Mouse (Mus musculus) heart, postnatal 14 days (tissue): ENCODE measurements around the gene Olfr612. TPM values are rescaled to one million over a fixed set of nuclear protein-coding genes. Genes with fewer than 3 reads are reported as not detected.
"Not testable (repeated sequence)": the region's sequence is repeated elsewhere in the genome, so short reads cannot be mapped to it uniquely, and the experiment has no call there.

ENCODE experiments used
- DNase-seq, 2 experiments: peaks; one replicate each; pipeline ENCODE4 v3.0.0; 2021 to 2022
- intact Hi-C: fragments of 180-260 bp; cut with DNase I; formaldehyde crosslinking; loops from one replicate; pipeline ENCODE4 v1.15.1; 2025
- long read RNA-seq, 2 experiments: library from polyadenylated mRNA; stranded (forward); transcript quantifications; one replicate each; pipeline ENCODE4 v2.0.0; 2021
- microRNA-seq, 2 experiments: library from miRNA; unstranded; fragments of <30 nt; microRNA quantifications; one replicate each; pipeline ENCODE4 v1.2.0; 2021 to 2022
- total RNA-seq, 2 experiments: library from RNA; stranded (reverse); gene quantifications; 2 replicates each; pipeline ENCODE4 v1.2.3; 2021

Gene Olfr612
- total RNA-seq, result not detected
- long read RNA-seq, experiment 1, result 0 reads
- long read RNA-seq, experiment 2, result 0 reads

DNA sequence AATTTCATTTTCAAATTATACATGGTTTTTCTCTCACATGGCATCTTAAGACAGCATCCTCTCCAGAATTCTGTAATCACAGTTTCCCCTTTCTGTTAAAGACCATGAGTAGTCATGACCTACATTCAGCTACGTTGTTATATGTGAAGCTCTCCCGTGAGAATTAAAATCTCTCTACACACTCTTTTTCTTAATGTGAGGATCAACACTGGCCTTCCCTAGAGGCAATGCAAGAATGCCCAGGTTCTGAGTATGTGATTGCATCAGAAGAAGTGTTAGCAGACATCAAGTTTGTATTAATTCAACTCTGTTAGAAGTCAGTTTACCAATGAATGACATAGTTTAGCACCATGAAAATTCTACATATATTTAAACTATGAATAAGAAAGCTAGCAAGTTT lies at the start of gene Olfr612:
TSS of gene Olfr612 (minus strand) at position 101 of the 400 bp plus-strand sequence.
- intact Hi-C loops, DNase-seq: not testable (repeated sequence)

DNA sequence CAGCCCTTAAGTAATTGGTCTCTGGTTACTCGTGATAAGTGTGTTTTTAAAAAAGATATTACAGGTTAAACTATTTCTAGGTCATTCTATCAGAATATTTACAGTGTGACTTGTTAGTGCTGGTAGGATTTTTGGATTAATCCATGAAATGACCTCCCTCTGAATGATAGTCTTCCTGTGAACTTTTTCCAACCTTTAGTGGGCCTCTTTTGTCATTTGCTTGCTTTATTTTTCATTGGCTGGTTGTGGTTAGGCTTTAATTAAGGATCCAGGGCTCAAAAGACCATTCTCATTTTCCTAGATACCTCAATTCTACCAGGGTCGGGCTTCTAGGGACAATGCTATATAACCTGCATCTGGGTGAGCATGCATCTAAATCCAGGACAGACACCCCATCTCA lies 47.3 kb upstream of the Olfr612 start, which contains the start of gene Olfr618:
TSS of gene Olfr618 (plus strand) at position 301 of the 400 bp plus-strand sequence.
- intact Hi-C loops, result no loop called here
- DNase-seq, result no peak

DNA sequence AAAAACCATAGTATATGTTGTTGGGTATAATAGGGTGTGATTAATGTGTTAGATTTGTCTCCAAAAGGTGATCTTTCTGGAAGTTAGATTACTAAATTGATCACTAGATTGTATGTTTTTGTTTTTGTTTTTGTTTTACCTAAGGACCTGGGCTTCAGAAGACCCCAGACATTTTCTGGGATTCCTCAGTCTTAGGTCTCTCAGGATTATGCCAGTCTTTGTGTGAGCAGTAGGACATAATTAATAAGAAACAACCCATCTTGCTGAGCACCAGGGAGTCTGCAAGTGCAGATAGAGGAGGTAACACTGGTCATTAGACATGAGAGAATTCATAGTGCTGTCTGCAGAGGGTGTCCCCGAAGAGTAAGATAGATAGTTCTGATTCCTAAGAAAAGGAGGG lies 30.2 kb upstream of the Olfr612 start, which contains the start of gene Olfr617:
TSS of gene Olfr617 (plus strand) at position 301 of the 400 bp plus-strand sequence.
- DNase-seq, result no peak
- intact Hi-C loops, result no loop called here

DNA sequence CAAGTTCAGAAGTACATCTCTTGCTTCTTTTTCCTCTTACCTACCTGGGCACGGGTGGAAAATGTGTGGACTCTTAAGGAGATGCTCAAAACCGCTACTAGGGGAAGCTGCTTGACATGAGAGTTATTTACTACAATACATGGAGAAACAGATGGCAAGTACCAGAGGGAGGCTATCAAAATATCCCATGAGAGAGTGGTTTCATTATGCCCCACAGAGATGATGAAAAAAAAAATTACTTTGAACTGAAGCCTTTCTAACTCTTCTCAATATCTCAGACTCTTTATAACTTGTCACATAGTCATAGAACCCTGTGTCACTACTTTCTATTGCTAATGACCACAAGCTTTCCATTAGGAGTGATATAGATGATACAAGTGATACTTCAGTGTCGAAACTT lies 26.5 kb upstream of the Olfr612 start, which contains the start of gene Olfr616:
TSS of gene Olfr616 (minus strand) at position 101 of the 400 bp plus-strand sequence.
- DNase-seq, result no peak

DNA sequence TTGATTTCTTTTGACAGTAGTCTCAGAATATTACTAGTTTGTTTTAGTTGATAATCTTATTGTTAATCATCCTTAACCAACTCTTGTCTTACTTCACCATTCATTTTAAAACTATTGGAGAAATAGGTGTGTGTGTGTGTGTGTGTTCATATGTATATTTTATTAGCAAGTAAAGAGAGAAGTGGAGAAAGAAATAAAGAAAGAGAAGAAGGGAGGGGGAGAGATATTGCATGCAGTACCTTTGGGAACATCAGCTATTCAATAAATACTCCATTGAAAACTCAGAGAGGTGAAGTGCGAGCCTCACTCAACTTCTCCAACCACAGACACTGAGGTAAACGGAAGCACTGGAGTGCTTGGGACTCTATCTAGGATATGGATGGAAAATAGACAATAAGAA lies 13.3 kb upstream of the Olfr612 start, which contains the start of gene Olfr615:
TSS of gene Olfr615 (plus strand) at position 301 of the 400 bp plus-strand sequence.
- intact Hi-C loops, result no loop called here
- DNase-seq, result no peak

More for the DNA sequence above, 26.5 kb upstream of the Olfr612 start, which contains the start of gene Olfr616:
- intact Hi-C loops, result no loop called here

DNA sequence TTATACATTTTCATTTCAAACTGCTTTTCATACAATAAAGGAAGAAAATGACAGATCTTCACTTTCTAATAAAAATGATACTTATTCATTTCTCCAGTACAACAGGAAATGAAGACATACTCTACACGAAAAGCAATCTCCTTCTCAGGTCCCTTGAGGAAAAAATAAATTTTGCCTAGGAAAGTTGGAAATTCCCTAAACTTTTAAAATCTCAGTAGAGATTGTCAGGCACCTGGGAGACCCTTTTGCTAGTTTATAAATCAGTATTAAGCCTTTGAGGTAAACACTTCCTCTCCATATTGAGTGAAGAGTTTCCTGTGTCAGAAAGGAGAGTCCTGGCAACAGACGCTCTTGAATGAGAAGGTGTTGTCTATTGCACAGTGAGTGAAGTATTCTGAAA lies 5.3 kb upstream of the Olfr612 start, which contains the start of gene Olfr613:
TSS of gene Olfr613 (plus strand) at position 301 of the 400 bp plus-strand sequence.
- no peak for DNase-seq
- intact Hi-C loops, result no loop called here

DNA sequence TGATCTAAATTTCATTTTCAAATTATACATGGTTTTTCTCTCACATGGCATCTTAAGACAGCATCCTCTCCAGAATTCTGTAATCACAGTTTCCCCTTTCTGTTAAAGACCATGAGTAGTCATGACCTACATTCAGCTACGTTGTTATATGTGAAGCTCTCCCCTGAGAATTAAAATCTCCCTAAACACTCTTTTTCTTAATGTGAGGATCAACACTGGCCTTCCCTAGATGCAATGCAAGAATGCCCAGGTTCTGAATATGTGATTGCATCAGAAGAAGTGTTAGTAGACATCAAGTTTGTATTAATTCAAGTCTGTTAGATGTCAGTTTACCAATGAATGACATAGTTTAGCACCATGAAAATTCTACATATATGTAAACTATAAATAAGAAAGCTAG lies 21.8 kb downstream of the Olfr612 start, which contains the start of gene Olfr611:
TSS of gene Olfr611 (minus strand) at position 101 of the 400 bp plus-strand sequence.
- intact Hi-C loops, DNase-seq: not testable (repeated sequence)

DNA sequence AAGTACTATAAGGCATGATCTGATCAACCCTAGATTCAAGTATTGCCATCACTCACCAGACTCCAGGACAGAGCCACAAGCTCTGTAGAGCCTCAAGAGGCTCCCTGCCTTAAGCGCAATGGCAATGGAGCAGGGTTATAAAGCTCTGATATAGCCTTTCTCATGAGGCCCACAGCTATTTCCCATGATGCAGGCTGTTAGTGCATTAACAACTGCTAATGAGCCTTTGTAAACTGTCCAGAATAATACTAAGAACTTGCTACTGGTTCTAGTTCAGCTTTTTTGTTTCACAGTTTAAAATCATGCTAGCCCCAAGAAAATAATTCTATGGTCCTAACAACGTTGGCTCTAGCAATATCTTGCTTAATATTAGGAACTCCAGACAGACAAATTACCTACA lies 30.5 kb downstream of the Olfr612 start, which contains the start of gene Olfr610:
TSS of gene Olfr610 (minus strand) at position 101 of the 400 bp plus-strand sequence.
- no peak for DNase-seq
- intact Hi-C loops, result no loop called here

DNA sequence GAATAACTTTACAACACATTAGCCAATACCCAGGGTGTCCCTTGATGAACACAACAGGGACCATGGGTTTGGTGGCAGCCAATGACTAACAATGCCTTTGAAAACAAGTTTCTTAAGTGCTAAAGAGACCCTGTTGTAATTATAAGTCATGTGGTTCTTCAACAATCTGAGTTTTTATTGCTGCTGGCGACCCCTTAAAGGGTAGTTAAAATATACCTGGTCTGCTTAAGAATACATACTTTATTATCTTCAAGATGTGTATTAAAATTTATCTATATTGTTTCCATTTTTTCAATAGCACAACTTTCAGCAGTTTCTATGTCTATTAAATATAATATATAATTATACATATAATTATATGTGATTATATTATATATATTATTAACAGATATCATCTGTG lies 44.6 kb downstream of the Olfr612 start, which contains the start of gene Olfr609:
TSS of gene Olfr609 (minus strand) at position 101 of the 400 bp plus-strand sequence.
- no peak for DNase-seq
- intact Hi-C loops, result no loop called here

Small RNA genes within 50 kb of the gene (microRNA-seq; reads per million reads assigned to microRNA genes)
- gene Gm26506, result 0 reads per million in 2 experiments

Other genes starting within 250 kb of the Olfr612 start
- not detected for gene Olfr596, start 237.1 kb downstream of the Olfr612 start, total RNA-seq
- not detected for gene Olfr597, start 226.4 kb downstream of the Olfr612 start, total RNA-seq
- gene Olfr598, start 219.1 kb downstream of the Olfr612 start, total RNA-seq, result not detected
- gene Olfr599, start 206.8 kb downstream of the Olfr612 start, total RNA-seq, result not detected
- not detected for gene Olfr600, start 193.0 kb downstream of the Olfr612 start, total RNA-seq
- not detected for gene Olfr601, start 180.1 kb downstream of the Olfr612 start, total RNA-seq
- not detected for gene Olfr603, start 156.5 kb downstream of the Olfr612 start, total RNA-seq
- not detected for gene Usp17lc, start 127.6 kb downstream of the Olfr612 start, total RNA-seq
- not detected for gene Olfr605, start 97.3 kb downstream of the Olfr612 start, total RNA-seq
- gene Olfr606, start 93.7 kb downstream of the Olfr612 start, total RNA-seq, result not detected
- not detected for gene Olfr607, start 78.6 kb downstream of the Olfr612 start, total RNA-seq
- gene Olfr608, start 72.8 kb downstream of the Olfr612 start, total RNA-seq, result not detected
- gene Olfr609, start 44.7 kb downstream of the Olfr612 start, total RNA-seq, result not detected
- not detected for gene Olfr610, start 30.6 kb downstream of the Olfr612 start, total RNA-seq
- not detected for gene Olfr611, start 21.9 kb downstream of the Olfr612 start, total RNA-seq
- gene Olfr613, start 5.4 kb upstream of the Olfr612 start, total RNA-seq, result not detected
- gene Olfr615, start 13.4 kb upstream of the Olfr612 start, total RNA-seq, result not detected
- not detected for gene Olfr616, start 26.4 kb upstream of the Olfr612 start, total RNA-seq
- gene Olfr617, start 30.3 kb upstream of the Olfr612 start, total RNA-seq, result not detected
- gene Olfr618, start 47.4 kb upstream of the Olfr612 start, total RNA-seq, result not detected
- gene Olfr619, start 57.9 kb upstream of the Olfr612 start, total RNA-seq, result not detected
- not detected for gene Olfr620, start 69.8 kb upstream of the Olfr612 start, total RNA-seq
- not detected for gene Olfr622, start 100.0 kb upstream of the Olfr612 start, total RNA-seq
- gene Olfr623, start 121.0 kb upstream of the Olfr612 start, total RNA-seq, result not detected
- not detected for gene Olfr624, start 128.5 kb upstream of the Olfr612 start, total RNA-seq
- gene Olfr625-ps1, start 140.0 kb upstream of the Olfr612 start, total RNA-seq, result not detected
- not detected for gene Olfr243, start 172.0 kb upstream of the Olfr612 start, total RNA-seq
- not detected for gene Olfr628, start 187.7 kb upstream of the Olfr612 start, total RNA-seq
- gene Olfr629, start 202.2 kb upstream of the Olfr612 start, total RNA-seq, result not detected
- not detected for gene Olfr630, start 214.6 kb upstream of the Olfr612 start, total RNA-seq
- gene Olfr69, start 228.9 kb upstream of the Olfr612 start, total RNA-seq, result not detected
- not detected for gene Olfr68, start 237.0 kb upstream of the Olfr612 start, total RNA-seq
- not detected for gene Olfr67, start 249.1 kb upstream of the Olfr612 start, total RNA-seq